Mouse (Mus musculus): ENCODE measurements around the gene Smim27. TPM values are rescaled to one million over a fixed set of nuclear protein-coding genes. Genes with fewer than 3 reads are reported as not detected.

Smim27 gene
- polyA plus RNA-seq (2012; rRNA removed) (10.5 and 12.0 TPM in 2 replicates), polyA plus RNA-seq (2014; fragmentation: Nextera tagmentation; extraction: Ambion mirVana) (36.4 and 42.7 TPM in 2 replicates)

- no peaks in the 10 kb centered on the region for H3K27me3 ChIP-seq (ENCODE audit: control insufficient read depth, insufficient read depth, low read length)
- no peaks in the 10 kb centered on the region for H3K9me3 ChIP-seq (ENCODE audit: control insufficient read depth, low read length)
- H3K4me3 ChIP-seq (replicated peaks; ENCODE audit: low read length): peak within 1 kb of the TSS; percentile 82
- DNase-seq (ENCODE audit: low spot score): peak; percentile 98
- TF ChIP-seq POLR2A (IDR thresholded peaks at IDR 0.05; ENCODE audit: borderline replicate concordance, extremely low read depth, insufficient read depth, insufficient read length): peak; percentile 90; the same call in 1 of the 2 replicates
- peak within 1 kb of the TSS; percentile 98 for H3K27ac ChIP-seq (replicated peaks; ENCODE audit: low read depth, low read length)
- peak within 1 kb of the TSS; percentile 86 for H3K4me2 ChIP-seq (replicated peaks; ENCODE audit: low read depth, low read length, severe bottlenecking)
- WGBS: under 1% methylated on average over 38 of the region's 38 CpGs
- peaks cover 9% of the 10 kb centered on the region for H3K4me1 ChIP-seq (ENCODE audit: control insufficient read depth, insufficient read depth, low read length)
- peak; percentile 97 for ATAC-seq (ENCODE audit: low FRiP score, low read depth)
- peaks cover 36% of the 10 kb centered on the region for H3K36me3 ChIP-seq (ENCODE audit: control insufficient read depth, insufficient read depth, low read length)
- H3K9ac ChIP-seq (ENCODE audit: low read depth, low read length, severe bottlenecking): peak within 1 kb of the TSS; percentile 90
Observed at GRCm38 (mm10) chr4:40269430-40270032, at the start of gene Smim27, which contains the start of gene Topors. TSS of gene Smim27 (plus strand) at chr4:40269579. TSS of gene Topors (minus strand) at chr4:40269850.

- no peak for TF ChIP-seq POLR2A (IDR thresholded peaks at IDR 0.05; ENCODE audit: borderline replicate concordance, extremely low read depth, insufficient read depth, insufficient read length)
- 20% methylated on average over 12 of the region's 12 CpGs for WGBS
- no peak for ATAC-seq (ENCODE audit: low FRiP score, low read depth)
- no peak overlapping the region for H3K27ac ChIP-seq (replicated peaks; ENCODE audit: low read depth, low read length)
- H3K4me1 ChIP-seq (ENCODE audit: control insufficient read depth, insufficient read depth, low read length): no peaks in the 10 kb centered on the region
- H3K4me3 ChIP-seq (replicated peaks; ENCODE audit: low read length): no peak overlapping the region
- no peaks in the 10 kb centered on the region for H3K27me3 ChIP-seq (ENCODE audit: control insufficient read depth, insufficient read depth, low read length)
- H3K9me3 ChIP-seq (ENCODE audit: control insufficient read depth, low read length): no peaks in the 10 kb centered on the region
- no peak overlapping the region for H3K4me2 ChIP-seq (replicated peaks; ENCODE audit: low read depth, low read length, severe bottlenecking)
- H3K9ac ChIP-seq (ENCODE audit: low read depth, low read length, severe bottlenecking): no peak overlapping the region
- peaks cover 11% of the 10 kb centered on the region; the same call in 1 of the 2 replicates for H3K36me3 ChIP-seq (ENCODE audit: control insufficient read depth, insufficient read depth, low read length)
- no peak for DNase-seq (ENCODE audit: low spot score)
Observed at GRCm38 (mm10) chr4:40220437-40220836, 48.9 kb upstream of the Smim27 start.

GRCm38 (mm10) chr4:40221004-40221760 is 48.2 kb upstream of the Smim27 start:
- H3K27me3 ChIP-seq (ENCODE audit: control insufficient read depth, insufficient read depth, low read length): no peaks in the 10 kb centered on the region
- no peaks in the 10 kb centered on the region for H3K9me3 ChIP-seq (ENCODE audit: control insufficient read depth, low read length)
- DNase-seq (ENCODE audit: low spot score) (no peak), ATAC-seq (ENCODE audit: low FRiP score, low read depth) (no peak)
- WGBS: 29% methylated on average over 14 of the region's 14 CpGs
- H3K4me2 ChIP-seq (replicated peaks; ENCODE audit: low read depth, low read length, severe bottlenecking): no peak overlapping the region
- H3K9ac ChIP-seq (ENCODE audit: low read depth, low read length, severe bottlenecking): no peak overlapping the region
- H3K4me3 ChIP-seq (replicated peaks; ENCODE audit: low read length): no peak overlapping the region
- no peak for TF ChIP-seq POLR2A (IDR thresholded peaks at IDR 0.05; ENCODE audit: borderline replicate concordance, extremely low read depth, insufficient read depth, insufficient read length)
- no peaks in the 10 kb centered on the region for H3K4me1 ChIP-seq (ENCODE audit: control insufficient read depth, insufficient read depth, low read length)
- peaks cover 11% of the 10 kb centered on the region; the same call in 1 of the 2 replicates for H3K36me3 ChIP-seq (ENCODE audit: control insufficient read depth, insufficient read depth, low read length)
- no peak overlapping the region for H3K27ac ChIP-seq (replicated peaks; ENCODE audit: low read depth, low read length)

- H3K27me3 ChIP-seq (ENCODE audit: control insufficient read depth, insufficient read depth, low read length): no peaks in the 10 kb centered on the region
- ATAC-seq (ENCODE audit: low FRiP score, low read depth) (no peak), DNase-seq (ENCODE audit: low spot score) (no peak)
- 56% methylated on average over 21 of the region's 21 CpGs for WGBS
- no peak overlapping the region for H3K4me3 ChIP-seq (replicated peaks; ENCODE audit: low read length)
- H3K4me2 ChIP-seq (replicated peaks; ENCODE audit: low read depth, low read length, severe bottlenecking): no peak overlapping the region
- no peaks in the 10 kb centered on the region for H3K4me1 ChIP-seq (ENCODE audit: control insufficient read depth, insufficient read depth, low read length)
- H3K27ac ChIP-seq (replicated peaks; ENCODE audit: low read depth, low read length): no peak overlapping the region
- TF ChIP-seq POLR2A (IDR thresholded peaks at IDR 0.05; ENCODE audit: borderline replicate concordance, extremely low read depth, insufficient read depth, insufficient read length): no peak
- H3K36me3 ChIP-seq (ENCODE audit: control insufficient read depth, insufficient read depth, low read length): peaks cover 9% of the 10 kb centered on the region; the same call in 1 of the 2 replicates
- H3K9ac ChIP-seq (ENCODE audit: low read depth, low read length, severe bottlenecking): no peak overlapping the region
- no peaks in the 10 kb centered on the region for H3K9me3 ChIP-seq (ENCODE audit: control insufficient read depth, low read length)
Observed at GRCm38 (mm10) chr4:40221876-40222585, 47.3 kb upstream of the Smim27 start.

- Histone ChIP-seq H3K27me3 (ENCODE audit: control insufficient read depth, insufficient read depth, low read length) (no peaks in the 10 kb centered on the region), H3K4me1 (ENCODE audit: control insufficient read depth, insufficient read depth, low read length) (no peaks in the 10 kb centered on the region), H3K9me3 (ENCODE audit: control insufficient read depth, low read length) (no peaks in the 10 kb centered on the region), H3K27ac (replicated peaks; ENCODE audit: low read depth, low read length) (no peak overlapping the region), H3K9ac (ENCODE audit: low read depth, low read length, severe bottlenecking) (no peak overlapping the region), H3K36me3 (ENCODE audit: control insufficient read depth, insufficient read depth, low read length) (0 out of 2 replicates have a peak, but pooled peaks cover 11% of the 10 kb centered on the region), H3K4me3 (replicated peaks; ENCODE audit: low read length) (no peak overlapping the region), H3K4me2 (replicated peaks; ENCODE audit: low read depth, low read length, severe bottlenecking) (no peak overlapping the region)
- no peak for ATAC-seq (ENCODE audit: low FRiP score, low read depth)
- no peak for DNase-seq (ENCODE audit: low spot score)
- 83% methylated on average over 5 of the region's 5 CpGs for WGBS
- TF ChIP-seq POLR2A (IDR thresholded peaks at IDR 0.05; ENCODE audit: borderline replicate concordance, extremely low read depth, insufficient read depth, insufficient read length): no peak
Observed at GRCm38 (mm10) chr4:40226095-40226494, 43.3 kb upstream of the Smim27 start.

All from limb, embryonic 14.5 days (tissue).